Mouse (Mus musculus) heart, adult 2 months (tissue): ENCODE results near the gene Nelfa.

Source experiments
- CTCF ChIP-seq: fragments of 200-600 bp; IDR thresholded peaks from 2 replicates; pipeline ENCODE4 v1.8.1; 2022; ENCODE audit warnings: antibody characterized with exemption, mild to moderate bottlenecking, moderate library complexity
- EP300 ChIP-seq: fragments of 200-500 bp; IDR thresholded peaks from 2 replicates; pipeline ENCODE4 v1.6.1; 2011; ENCODE audit warnings: low read depth, low read length, control low read depth; ENCODE audit not compliant: insufficient read depth
- POLR2A ChIP-seq: fragments of 200-500 bp; IDR thresholded peaks from 2 replicates; pipeline ENCODE4 v1.6.1; 2011; ENCODE audit warnings: mild to moderate bottlenecking, low read depth, low read length, control low read depth; ENCODE audit not compliant: insufficient read depth

DNA sequence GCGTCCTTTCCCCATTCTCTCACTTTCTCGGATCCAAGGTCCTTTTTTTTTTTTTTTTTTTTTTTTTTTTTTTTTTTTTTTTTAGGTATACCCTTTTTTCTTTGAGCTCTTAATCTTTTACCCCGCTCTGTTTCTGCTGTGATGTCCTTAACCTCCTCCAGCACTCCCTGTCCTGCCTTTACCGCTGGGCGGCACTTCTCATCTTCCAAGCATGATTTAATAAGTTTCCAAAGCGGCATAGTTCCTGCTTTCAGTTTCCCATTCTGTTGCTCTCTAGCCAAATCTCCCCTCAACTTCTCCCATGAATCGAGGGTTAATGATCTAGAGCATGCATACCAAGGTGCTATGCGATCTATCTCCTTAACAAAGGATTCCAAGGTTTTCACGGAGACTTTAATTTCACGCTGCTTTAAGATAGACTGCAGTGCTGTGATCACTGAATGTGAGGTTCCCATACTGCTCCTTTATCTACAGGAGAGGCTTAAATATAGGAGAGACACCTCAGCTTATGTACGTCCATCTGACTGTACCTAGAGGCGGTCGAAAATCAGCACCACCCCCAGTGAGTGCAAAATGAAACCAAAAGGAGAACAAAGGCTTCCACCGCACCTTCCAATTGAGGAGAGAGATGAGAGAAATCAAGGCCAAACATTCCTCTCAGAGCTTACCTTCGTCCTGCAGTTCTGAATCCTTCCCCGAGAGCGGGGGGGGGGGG lies 17.4 kb upstream of the Nelfa start:
- TF ChIP-seq POLR2A: no peak
- no peak for TF ChIP-seq CTCF
- no peak for TF ChIP-seq EP300
